Mouse (Mus musculus) embryonic fibroblast, embryonic 13.5 days (primary cell): ENCODE measurements around the gene Rap1b. TPM values are rescaled to one million over a fixed set of nuclear protein-coding genes. Genes with fewer than 3 reads are reported as not detected.

Experiments used
- H3K27ac ChIP-seq: 2 replicates; pipeline ENCODE4 v1.5.1; 2012; ENCODE audit warnings: low read length, control low read depth, inconsistent platforms; ENCODE audit not compliant: insufficient read depth
- H3K4me1 ChIP-seq: 2 replicates; pipeline ENCODE4 v1.6.1; 2011; ENCODE audit warnings: low read length; ENCODE audit not compliant: control insufficient read depth, insufficient read depth
- H3K4me3 ChIP-seq: 2 replicates; pipeline ENCODE4 v1.5.1; 2011; ENCODE audit warnings: mild to moderate bottlenecking, control low read depth, low read length; ENCODE audit not compliant: insufficient read depth
- CTCF ChIP-seq: IDR thresholded peaks from 2 replicates; pipeline ENCODE4 v1.5.1; 2011; ENCODE audit warnings: mild to moderate bottlenecking, control low read depth, low read length, moderate library complexity, borderline replicate concordance; ENCODE audit not compliant: insufficient read depth
- POLR2A ChIP-seq: IDR thresholded peaks from 2 replicates; pipeline ENCODE4 v1.6.1; 2011; ENCODE audit warnings: low read depth, mild to moderate bottlenecking, control low read depth, low read length, moderate library complexity
- polyA plus RNA-seq: library from polyadenylated mRNA; stranded (reverse); fragments of >200 nt; gene quantifications from 2 replicates; pipeline ENCODE4 v1.2.4, GENCODE M21; 2011; ENCODE audit warnings: low read depth; ENCODE audit not compliant: missing spikeins, insufficient read length

Rap1b gene
- polyA plus RNA-seq, 1 experiment: 209 TPM

DNA sequence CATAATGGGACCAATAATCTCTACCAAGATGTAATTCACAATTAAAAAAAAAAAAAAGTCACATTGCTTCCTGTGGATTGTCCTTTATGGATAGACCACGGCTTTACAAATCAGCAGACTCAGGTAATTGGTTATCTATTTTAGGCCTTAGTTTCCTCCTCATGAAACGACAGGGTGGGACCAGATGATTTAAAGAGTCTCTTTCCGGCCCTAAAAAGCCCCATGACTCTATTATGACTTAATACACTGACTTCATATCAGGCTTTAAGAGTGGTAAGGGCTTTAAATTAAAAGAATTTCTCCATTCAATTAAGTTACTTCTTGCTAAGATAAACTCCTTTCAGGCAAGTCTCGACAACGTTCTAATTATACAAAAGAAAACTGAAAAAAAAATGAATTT lies 1.6 kb downstream of the Rap1b start:
- Histone ChIP-seq H3K27ac (no peak overlapping the region; the same call in 1 of the 2 replicates), H3K4me3 (peak overlapping the region; percentile 57), H3K4me1 (no peaks in the 10 kb centered on the region; the same call in 1 of the 2 replicates)
- TF ChIP-seq CTCF (no peak), POLR2A (no peak)

DNA sequence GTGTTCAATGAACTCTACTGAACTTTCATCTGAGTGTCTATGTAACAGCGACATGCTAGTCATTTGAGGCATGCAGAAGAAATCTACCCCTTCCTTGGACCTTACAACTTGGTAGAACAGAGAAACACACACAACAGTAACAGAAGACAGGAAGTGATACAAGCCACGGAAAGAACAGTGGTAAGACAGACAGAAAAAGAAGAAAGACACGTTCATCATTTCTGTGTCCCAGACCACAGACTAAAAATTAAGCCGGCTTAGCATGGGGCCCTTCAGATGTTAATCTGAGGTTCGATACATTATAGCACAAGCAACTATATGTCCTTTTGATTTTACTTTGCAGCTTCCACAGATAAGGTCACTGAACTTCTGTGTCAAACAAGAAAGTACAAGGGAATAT lies 2.1 kb downstream of the Rap1b start:
- peak overlapping the region; percentile 41 for H3K4me3 ChIP-seq
- TF ChIP-seq POLR2A (no peak), CTCF (no peak)
- no peak overlapping the region for H3K27ac ChIP-seq
- no peaks in the 10 kb centered on the region; the same call in 1 of the 2 replicates for H3K4me1 ChIP-seq

DNA sequence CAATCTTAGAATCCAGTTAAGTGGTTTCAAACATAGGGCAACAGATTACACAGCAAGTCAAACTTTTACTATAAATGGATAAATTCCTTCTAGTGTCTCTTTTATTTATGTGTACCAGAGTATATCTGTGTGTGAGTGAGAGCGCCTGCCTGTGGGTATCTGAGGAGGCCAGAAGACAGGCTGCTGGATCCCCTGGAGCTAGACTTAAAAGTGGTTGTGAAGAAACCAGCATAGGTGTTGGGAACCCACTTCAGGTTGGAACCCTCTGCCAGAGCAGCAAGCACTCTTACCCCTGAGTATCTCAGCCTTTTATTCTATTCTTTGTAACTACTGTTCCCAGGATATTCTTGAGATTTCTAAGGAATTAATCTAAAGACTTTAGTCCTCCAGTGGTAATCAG lies 4.1 kb downstream of the Rap1b start:
- Histone ChIP-seq H3K4me1 (peaks cover under 1% of the 10 kb centered on the region; the same call in 1 of the 2 replicates), H3K27ac (no peak overlapping the region), H3K4me3 (no peak overlapping the region)
- TF ChIP-seq CTCF: no peak
- TF ChIP-seq POLR2A: no peak

DNA sequence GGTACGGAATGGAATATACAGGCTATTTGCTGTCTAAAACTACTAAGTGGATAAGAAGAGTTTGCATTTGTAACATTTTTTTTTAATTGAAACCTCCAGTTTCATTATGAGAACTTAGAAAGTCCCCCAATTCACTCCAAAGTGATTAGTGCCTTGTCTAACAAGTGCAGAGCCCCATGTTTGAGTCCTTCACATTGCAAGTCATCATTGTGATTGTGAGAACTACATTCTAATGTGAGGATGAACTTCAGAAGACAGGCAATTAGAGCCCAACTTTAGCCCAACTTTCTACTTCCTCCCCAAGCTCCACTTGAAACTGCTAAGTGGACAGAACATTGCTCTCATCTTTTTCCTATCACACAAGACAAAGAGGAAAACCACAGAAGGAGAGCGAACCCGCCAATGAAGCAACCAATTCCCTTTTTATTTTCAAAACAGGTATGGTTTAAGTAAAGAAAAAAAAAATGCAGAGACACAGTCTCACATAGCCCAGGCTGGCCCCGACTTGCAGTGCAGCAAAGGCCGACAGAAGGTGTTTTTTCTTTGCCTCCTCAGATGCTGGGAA lies 5.3 kb downstream of the Rap1b start:
- no peak for TF ChIP-seq CTCF
- H3K4me3 ChIP-seq: no peak overlapping the region
- H3K4me1 ChIP-seq: peaks cover 5% of the 10 kb centered on the region; the same call in 1 of the 2 replicates
- no peak overlapping the region for H3K27ac ChIP-seq

DNA sequence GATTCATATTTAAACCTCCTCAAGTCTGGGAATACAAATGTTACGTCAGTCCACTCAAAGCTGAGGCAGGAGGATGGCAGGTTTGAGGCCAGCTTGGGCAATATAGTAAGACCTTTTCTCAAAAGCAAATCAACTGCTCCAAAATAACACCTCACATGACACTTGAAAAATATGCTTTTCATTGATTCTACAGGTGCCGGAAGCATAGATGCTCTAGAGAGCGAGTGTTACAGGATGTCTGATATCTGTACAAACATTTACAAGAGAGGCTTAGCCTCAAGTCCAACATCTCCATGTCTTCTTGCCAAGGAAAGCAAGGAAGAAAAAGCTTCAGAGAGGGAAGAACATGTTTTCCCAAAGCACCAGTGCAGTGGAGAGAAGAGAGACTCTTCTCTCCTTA lies 6.1 kb downstream of the Rap1b start:
- TF ChIP-seq CTCF (no peak), POLR2A (no peak)
- H3K4me3 ChIP-seq: no peak overlapping the region
- H3K4me1 ChIP-seq: peaks cover 5% of the 10 kb centered on the region; the same call in 1 of the 2 replicates
- H3K27ac ChIP-seq: no peak overlapping the region

DNA sequence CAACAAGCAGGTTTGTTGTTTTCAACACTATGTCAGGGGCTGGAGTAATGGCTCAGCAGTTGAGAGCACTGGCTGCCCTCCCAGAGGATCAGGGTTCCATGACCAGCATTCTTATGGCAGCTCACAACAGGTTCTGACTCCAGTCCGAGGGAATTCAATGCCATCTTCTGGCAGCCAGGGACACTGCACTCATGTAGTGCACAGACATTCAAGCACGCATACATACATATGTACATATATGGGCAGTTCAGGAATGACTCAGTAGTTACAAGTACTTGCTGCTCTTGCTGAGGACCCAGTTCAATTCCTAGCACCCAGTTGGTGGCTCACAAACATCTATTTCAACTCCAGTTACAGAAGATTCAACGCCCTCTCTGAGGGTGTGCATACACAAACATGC lies 6.9 kb downstream of the Rap1b start:
- Histone ChIP-seq H3K27ac (no peak overlapping the region), H3K4me3 (no peak overlapping the region), H3K4me1 (peaks cover 5% of the 10 kb centered on the region)
- no peak for TF ChIP-seq POLR2A

DNA sequence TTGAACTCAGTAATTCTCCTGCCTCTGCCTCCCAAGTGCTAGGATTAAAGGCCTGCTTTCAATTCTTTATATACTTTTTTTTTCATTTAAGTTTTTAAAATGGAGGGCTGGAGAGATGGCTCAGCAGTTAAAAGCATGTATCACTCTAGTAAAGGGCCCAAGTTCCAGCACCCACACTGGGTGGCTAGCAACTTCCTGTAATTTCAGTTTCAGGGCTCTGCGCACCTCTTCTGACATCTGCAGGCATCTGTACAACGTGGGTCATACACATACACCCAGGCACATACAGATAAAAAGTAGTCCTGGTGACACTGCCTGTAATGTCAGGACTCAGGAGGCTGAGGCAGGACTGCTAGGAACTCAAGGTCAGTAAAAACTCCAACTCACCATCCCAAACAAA lies 9.5 kb downstream of the Rap1b start:
- no peak overlapping the region for H3K4me3 ChIP-seq
- no peak for TF ChIP-seq POLR2A
- no peak for TF ChIP-seq CTCF
- no peak overlapping the region for H3K27ac ChIP-seq
- H3K4me1 ChIP-seq: peaks cover 5% of the 10 kb centered on the region

DNA sequence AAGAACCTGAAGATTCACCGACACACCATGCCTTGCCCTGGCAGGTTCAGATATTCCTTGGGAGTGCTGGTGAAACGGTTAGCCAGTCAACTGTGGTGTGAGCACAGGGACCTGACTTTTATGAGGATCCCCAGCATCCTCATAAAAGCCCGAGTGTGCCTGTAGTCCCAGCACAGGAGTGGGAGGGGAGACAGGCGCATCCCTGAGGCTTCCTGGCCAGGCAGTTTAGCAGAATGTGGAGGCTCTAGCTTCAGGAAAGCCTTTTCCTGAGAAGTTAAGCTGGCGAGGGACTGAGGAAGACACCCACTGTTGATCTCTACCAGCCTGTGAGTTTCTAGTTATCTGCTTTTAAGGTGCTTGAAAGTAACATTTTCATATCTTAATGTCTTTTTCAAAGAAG lies 10.4 kb downstream of the Rap1b start:
- peaks cover 5% of the 10 kb centered on the region for H3K4me1 ChIP-seq
- TF ChIP-seq POLR2A: no peak
- no peak for TF ChIP-seq CTCF
- H3K27ac ChIP-seq: no peak overlapping the region
- H3K4me3 ChIP-seq: no peak overlapping the region

DNA sequence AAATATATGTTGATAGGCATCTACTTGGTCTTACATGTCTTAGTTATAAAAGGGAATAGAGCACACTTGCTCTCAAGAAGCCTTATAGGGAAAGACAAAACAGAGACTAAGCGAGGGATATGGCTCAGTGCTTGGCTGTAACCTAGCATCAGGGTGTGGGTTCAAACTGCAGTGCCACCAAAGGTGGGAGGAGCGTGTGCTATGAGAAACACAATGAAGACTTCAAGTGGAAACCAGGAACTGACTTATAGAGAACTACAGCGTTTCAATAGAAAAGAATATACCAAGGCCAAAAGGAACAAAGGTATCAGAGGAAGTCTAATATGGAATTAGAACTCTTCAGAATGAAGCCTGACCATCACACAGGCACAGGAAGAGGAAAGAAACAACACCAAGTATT lies 15.0 kb downstream of the Rap1b start:
- Histone ChIP-seq H3K4me3 (no peak overlapping the region), H3K4me1 (peaks cover 2% of the 10 kb centered on the region; the same call in 1 of the 2 replicates), H3K27ac (no peak overlapping the region)
- no peak for TF ChIP-seq POLR2A
- TF ChIP-seq CTCF: no peak

DNA sequence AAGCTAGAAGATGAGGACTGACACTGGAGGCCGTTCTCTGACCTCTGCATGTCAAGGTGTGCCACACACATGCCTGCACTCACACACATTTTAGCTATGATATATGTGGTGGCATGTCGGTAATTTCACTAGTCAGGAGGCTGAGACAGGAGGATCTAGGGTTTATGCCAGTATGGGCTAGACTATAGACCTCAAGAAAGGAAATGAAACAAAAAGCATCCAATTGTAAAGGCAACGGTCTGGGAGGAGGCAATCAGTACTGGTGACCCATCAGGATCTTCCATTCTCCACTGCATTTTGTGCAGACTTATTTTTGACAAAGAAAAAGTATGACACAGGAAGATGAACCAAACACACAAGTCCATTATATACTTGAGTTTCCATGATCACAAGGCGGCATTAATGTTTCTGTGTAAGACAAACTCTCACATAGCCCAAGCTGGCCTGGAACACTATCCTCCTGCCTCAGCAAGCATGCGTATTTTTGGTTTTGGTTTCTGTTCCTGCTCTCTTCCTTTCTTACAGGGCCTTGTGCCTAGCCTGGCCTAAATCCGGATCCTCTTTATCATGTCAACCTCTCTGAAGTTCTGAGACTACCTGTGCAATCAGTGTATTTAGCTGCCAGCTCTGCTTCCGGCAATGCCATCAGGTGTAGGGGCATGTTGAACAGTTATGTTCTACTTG lies 16.2 kb downstream of the Rap1b start:
- Histone ChIP-seq H3K4me3 (no peak overlapping the region), H3K4me1 (peaks cover 2% of the 10 kb centered on the region; the same call in 1 of the 2 replicates)
- TF ChIP-seq POLR2A: no peak
- TF ChIP-seq CTCF: no peak

More for the DNA sequence above, 16.2 kb downstream of the Rap1b start:
- H3K27ac ChIP-seq: no peak overlapping the region
